Mouse (Mus musculus) adrenal gland, postnatal 10 days (tissue): ENCODE data around the gene Ube2a. TPM values are rescaled to one million over a fixed set of nuclear protein-coding genes. Genes with fewer than 3 reads are reported as not detected.

ENCODE experiments used
- DNase-seq: peaks from one replicate; pipeline ENCODE4 v3.0.0; 2021; ENCODE audit warnings: mixed read lengths
- long read RNA-seq, 2 experiments: library from polyadenylated mRNA; stranded (forward); transcript quantifications; one replicate each; pipeline ENCODE4 v2.0.0; 2021
- total RNA-seq, 2 experiments: library from RNA; stranded (reverse); gene quantifications; 2 replicates each; pipeline ENCODE4 v1.2.3; 2021

Ube2a gene
- total RNA-seq: 10 to 100 TPM; 60.0 to 66.5 TPM
- long read RNA-seq, experiment 1, transcript Ube2a-201 (6 exons, 1,732 nt): major isoform, 76 of 86 reads
- long read RNA-seq, experiment 1, partial matches to known transcripts: 0 of 86 reads
- long read RNA-seq, experiment 1, other reads (novel, unspliced or antisense): 6 of 86 reads
- long read RNA-seq, experiment 2, transcript Ube2a-201 (6 exons, 1,732 nt): major isoform, 52 of 53 reads
- long read RNA-seq, experiment 2, partial matches to known transcripts: 0 of 53 reads
- long read RNA-seq, experiment 2, other reads (novel, unspliced or antisense): 0 of 53 reads

DNA sequence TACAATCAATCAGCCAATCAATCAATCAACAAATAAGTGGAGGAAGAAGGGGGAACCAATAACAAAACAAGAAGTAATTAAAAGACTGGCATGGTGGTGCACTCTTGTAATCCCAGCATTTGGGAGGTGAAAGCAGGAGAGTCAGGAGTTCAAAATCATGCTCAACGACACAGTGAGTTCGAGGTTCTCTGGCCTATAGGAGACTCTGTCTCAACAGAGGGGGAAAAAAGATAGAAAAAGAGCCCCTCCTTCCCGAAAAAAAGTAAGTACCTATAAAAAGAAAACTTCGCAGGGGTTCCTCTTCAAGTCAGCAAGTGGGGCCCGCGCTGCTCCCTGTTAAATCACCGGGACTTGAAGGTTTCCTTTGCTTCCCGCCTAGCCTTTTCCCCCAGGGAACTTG lies at the start of gene Ube2a, which contains the start of gene C330007P06Rik:
TSS of gene Ube2a (plus strand) at position 136 of the 400 bp plus-strand sequence.
TSS of gene C330007P06Rik (minus strand) at position 347 of the 400 bp plus-strand sequence.
- no peak for DNase-seq

DNA sequence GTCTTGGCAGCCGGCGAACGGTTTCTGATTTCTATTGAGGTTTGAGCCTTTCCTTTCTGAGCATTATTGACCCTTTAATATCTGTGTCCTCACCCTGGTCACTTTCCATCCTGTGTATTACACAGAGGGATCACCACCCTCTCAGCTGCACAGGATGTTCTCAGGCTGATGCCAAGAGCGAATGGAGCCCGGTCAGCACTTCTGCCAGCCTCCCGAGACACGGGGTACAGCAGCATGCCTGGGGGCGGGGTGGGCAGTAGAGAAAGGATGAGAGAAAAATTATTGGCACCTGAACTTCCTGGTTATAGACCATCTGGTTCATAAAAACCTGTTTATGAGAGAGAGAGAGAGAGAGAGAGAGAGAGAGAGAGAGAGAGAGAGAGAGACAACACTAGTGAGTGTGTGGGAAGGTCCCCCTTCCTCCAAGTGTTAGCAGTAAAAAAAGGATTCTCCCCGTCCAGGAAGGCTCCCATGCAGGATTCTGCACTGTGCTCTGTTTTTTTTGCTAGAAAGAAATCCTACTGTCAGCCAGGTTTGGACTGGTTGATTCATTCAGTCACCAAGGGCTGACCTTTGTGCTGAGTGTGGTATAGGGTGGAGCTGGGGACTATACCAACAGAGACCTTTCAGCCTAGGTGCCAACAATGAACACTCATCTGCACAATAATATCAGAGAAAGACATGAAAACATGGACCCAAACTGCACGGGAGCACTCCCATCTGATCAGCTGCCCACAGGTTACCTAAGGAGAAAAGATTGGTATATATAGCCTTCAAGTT lies 49.6 kb upstream of the Ube2a start:
- DNase-seq: no peak

DNA sequence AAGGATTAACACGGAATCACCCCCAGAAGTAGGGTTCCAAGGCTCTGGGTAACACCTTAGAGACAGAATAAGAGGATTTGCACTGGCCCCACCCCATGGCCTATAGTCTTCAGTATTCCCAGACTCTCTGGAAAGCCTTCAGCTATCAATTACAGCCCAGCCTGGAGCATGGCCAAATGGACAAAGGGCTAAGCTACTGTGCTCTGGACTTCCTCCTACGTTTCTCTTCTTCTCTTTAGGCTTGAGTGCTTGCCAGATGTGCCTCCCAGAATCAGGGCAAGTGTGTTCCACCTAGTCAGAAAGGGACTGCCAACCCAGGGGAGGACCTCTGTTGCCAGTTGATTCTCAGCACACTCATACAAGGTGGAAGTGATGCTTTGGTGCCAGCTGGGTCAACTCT lies 48.7 kb upstream of the Ube2a start:
- peak; percentile 45 for DNase-seq

DNA sequence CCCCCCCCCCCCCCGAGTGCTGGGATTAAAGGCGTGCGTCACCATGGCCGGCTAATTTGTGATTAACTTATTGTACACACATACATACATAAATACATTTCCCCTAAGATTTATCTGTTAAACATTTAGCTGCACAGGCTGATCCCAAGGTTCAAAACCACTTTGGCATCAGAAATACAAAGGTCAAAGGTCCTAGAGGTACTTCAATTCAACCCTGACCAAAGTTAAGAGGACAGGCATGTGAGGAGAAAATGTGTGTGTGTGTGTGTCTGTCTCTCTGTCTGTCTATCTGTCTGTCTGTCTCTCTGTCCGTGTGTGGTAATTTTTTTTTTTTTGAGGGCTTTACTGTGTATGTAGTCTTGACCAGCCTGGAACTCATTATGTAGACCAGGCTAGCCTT lies 46.8 kb upstream of the Ube2a start:
- DNase-seq: no peak

DNA sequence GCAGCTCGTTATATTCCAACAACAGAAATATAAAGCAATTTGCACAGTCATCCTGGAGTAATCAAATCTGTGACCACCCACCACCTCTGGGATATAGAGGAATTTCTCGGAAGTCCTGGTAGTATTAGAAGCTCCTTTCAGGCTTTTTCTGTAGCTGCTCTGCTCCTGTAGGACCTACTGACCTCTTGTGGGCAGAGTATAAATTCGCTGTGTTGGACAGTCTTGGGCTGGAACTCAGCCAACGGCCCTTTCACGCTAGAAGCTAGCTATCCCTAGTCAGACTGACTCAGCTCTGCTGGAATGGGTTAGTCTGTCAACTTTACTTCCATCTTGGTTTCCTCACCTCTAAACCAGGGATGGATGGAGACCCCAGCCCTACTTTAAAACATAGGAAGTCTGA lies 43.4 kb upstream of the Ube2a start:
- DNase-seq: peak; percentile 77

DNA sequence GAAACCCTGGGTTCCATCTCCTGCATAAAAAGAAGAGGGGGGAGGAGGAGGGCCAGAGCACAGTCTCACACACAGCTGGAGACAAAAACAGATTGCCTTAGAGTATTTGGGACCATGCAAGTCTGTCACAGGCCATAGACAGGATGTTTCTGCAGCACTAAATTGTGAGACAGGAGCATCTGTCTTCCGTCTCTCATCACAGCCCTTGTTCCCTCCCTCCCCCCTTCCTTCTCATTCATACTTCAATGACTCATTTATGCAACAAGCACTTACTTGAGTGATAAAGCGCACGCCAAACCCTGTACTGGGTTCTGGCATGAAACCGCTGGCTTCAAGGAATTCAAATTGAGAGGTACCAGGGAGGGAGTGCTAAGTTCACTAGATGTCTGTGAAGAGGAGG lies 42.1 kb upstream of the Ube2a start:
- no peak for DNase-seq

DNA sequence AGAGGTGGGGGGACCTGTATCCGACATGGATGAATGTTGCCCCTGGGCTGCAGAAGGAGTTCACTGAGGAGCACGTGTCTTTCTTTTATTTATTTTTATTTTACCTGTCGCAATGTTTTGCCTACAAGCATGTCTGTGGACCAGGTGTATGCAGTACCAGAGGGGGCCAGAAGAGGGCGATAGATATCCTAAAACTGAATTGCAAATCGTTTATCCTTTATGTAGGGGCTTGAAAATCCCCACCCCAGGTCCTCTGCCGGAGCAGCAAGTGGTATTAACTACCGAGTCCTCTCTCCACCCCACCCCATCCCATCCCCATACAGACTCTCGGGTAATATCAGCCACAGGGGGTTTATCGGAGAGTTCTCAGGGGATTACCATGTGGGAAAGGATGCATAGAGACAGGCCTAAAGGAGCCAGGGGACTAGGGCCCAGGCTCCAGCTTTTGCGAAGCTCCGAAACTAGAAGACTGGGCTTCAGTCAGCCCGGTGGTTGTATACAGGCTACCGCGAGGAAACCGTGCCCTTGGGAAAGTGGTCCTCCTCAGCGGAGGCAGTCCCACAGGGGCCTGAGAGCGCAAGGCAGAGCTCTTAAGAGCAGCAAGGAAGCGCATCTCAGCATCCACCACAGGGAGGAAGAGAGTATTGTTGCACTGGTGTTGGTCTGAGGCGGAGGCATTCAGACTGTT lies 40.2 kb upstream of the Ube2a start:
- peak; percentile 79 for DNase-seq

DNA sequence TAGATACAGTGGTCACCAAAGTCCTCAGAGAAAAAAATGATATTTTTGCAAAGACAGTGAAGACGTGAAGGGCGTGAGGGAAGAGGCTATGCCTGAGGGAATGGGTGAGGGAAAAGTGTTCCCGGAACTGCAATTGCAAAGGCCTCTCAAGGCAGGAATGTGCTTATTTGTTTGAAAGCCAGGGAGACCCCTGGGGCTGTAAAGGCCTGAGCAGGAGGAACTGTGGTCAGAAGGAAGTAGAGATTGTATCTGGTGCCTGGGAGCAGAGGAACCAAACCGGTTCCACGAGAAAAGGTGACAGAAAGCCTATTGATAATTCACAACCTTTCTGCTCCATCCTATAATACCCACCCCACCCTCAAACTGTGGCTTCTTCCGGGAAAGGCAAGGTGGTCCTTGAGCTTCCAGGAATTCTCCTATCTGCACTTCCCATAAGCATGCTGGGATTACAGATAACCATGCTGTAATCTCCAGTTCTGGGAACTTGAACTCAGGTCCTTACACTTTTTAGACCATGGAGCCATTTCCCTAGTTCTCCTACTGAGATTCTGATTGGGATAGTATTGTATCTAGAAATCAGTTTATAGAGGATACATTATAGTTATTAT lies 36.5 kb upstream of the Ube2a start:
- no peak for DNase-seq

DNA sequence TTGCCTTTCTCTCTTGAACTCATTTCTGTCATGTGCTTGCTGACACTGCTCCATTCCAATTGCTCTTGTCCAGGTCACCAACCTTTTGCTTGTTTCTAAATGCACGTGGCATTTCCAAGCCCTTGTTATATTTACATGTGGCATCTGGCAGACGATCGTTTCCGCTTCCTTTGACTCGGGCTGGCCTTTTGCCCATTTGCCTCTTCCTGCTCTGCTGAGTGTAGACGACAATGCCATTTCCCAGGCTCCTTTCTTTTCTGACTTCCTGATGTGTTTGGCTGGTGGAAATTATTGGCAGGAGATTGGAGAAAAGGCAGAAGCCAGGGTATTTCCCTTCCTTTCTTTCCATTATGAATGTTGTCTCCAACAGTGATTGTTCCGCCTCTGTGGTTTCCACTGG lies 34.3 kb upstream of the Ube2a start:
- peak; percentile 41 for DNase-seq

DNA sequence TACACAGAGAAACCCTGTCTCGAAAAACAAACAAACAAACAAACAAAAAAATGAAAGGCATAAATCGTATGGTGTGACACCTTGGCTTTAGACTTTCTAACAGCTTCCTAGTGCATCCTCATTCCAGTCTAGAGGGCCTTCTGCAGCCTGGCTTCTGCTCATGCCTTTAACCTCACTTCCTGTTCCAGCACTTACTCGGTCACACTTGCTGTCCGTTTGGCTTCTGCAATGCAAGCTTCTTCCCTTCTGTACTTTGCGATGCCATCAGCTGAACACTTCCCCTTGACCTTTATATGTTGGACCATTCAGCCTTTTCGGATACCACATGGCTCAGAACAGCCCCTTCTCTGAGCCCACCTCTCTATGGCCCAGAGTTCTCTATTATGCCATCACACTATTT lies 32.0 kb upstream of the Ube2a start:
- no peak for DNase-seq

DNA sequence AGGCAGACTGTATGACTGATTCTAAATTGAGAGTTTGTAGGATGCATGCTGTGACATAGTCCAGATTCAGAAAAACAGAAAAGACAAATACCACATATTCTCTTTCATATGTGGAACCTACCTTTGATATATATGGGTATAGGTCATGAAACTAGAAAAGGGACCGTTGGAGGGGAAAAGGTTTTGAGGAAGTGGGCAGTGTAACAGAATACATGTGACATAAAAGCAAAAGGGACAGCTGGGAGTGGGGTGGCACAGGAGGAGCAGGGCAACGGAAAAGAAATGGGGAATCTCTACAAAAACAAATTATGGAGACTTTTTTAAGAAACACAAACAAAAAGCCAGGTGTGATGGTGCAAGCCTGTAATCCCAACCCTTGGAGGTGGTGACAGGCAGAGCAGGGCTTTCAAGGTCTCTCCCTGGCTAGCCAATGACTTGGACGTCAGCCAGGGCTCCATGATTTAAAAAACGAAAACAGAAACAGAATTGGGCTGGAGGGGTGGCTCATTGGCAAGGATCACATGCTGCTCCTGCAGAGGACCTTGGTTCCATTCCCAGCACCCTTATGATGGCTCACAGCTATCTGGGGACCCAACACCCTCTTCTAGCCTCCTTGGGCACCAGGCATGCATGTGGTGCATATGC lies 30.2 kb upstream of the Ube2a start:
- DNase-seq: peak; percentile 46

DNA sequence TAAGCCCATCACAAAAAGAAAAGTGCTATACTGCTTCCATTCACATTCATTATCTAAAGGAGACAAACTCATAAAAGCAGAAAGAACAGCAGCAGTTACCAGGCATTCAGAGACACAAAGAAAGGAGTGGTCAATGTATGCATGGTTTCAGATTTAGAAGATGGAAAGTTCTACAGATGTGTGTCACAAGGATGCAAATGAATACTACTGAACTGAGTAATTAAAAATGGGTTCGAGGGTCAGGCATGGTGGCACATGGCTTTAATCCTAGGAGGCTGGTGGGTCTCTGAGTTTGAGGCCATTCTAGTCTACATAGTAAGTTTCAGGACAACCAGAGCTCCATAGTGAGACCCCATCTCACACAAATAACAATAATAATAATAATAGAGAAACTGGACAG lies 26.5 kb upstream of the Ube2a start:
- DNase-seq: no peak

DNA sequence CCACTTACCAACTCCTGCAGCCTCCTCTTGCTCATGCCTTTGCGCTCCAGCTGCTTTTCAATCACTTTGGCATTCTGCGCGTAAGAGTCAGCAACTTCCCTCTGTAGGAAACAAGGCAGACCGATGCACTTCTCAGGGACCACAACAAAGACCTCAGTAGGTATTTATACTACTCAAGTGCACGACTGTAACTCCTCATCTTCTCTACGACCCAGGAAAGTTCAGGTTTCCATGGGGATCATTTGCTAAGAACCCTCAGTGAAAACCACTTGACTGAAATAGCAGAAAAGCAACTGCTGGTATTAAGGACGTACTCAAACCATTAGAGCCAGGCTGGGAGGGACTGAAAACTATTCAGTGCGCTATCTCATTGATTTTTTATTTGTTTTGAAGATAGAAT lies 21.1 kb upstream of the Ube2a start:
- DNase-seq: no peak

DNA sequence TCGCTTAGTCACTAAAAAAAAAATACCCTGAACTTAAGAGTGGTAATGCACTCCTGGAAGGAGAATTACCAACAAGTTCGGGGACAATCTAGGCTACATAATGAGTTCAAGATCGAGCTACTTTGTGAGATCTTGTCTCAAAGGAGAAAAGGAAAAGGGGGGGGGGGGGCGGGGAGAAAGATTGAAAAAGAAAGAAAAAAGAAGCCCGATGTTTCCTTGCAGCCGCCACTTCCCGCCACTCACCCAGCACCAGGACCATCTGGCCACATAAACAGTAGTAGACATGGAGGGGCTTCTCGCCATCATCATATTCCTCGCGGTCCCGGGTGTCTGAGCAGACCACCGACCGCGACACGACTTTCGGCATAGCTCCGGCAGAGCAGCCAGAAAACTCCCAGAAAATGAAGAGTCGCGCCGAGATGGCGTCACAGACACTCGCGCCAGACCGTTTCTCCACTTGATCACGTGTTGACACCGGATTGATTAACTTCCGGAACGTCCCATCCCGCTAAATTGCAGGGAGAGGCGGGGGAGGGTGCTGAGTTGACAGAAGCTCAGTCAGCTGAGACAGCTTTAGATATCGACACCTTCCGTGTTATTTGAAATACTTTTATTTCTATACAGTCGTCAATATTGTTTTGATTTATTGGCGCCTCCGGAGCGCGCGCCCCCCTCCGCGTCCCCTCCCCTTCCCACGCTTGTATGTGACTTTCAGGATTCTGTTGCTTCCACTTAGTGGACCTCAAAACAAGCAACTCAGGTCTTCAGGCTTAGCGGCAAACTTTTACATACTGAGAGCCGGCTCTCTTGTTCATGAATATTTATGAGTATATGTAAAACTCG lies 9.7 kb upstream of the Ube2a start:
- peak; percentile 86 for DNase-seq

DNA sequence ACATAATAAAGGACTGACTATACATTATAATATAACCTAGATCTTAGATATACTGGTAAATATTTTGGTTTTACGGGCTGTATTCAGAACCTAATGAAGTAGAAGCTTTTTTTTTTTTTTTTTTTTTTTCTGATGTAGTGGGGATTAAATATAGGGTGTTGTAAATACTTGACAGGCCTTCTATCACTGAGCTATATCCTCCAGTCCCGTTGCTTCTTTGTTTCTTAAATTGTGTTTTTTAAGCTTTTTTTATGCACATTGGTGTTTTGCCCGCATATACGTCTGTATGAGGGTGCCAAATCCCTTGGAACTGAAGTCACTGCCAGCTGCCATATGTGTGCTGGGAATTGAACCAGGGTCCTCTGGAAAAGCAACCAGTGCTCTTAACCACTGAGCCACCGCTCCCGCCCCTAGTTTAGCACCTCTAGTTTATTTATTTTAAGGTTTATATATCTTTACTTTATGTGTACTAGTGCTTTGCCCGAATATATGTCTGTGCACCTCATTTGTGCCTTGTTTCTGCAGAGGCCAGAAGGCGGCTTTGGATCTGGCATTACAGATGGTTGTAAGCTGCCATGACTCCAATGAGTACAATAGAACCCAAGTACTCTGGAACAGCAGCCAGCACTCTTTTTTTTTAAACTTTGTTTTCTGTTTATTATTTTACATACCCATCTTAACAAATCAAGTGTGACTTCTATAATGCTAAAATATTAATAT lies 8.9 kb upstream of the Ube2a start:
- no peak for DNase-seq

DNA sequence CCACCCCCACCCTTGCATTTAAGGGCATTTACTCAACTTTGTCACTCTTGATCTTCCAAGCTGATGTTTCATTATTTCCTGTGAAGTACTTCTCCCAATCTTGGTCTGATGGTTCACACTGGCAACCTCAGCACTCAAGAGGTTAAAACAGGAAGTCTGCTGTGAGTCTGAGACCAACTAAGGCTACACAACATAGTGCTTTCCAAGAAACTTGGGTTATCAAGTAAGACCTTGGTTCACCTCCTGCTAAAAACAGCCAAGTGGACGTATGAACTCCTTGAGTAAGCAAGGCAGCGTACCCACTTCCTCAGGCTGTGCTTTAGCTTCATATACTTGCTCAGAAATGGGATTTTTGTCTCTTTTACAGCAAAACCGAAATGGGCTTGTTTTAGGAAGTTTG lies 3.3 kb upstream of the Ube2a start:
- DNase-seq: no peak

DNA sequence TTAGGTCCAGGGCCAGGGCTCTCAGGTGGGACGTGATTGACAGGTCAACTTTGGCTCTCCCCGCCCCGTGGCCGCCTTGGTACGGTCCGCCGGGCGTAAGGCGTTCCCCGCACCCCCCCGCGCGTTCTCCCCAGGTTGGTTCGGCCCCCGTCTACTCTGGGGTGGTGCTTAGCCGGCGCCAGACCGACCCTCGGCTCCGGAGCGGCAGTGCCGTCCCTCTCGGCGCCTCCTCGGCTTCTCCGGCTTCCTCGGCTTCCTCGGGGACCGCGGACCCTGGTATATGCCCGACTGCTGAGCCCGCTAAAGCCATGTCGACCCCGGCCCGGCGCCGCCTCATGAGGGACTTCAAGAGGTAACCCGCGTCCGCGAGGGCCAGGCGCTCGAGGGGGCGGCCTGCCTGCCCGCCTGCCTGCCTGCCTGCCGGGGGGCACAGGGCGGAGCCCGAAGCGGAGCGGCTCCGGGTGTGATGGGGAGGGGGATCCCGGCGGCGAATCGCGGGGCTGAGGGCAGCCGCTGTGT lies 537 bp downstream of the Ube2a start:
- peak; percentile 94 for DNase-seq

DNA sequence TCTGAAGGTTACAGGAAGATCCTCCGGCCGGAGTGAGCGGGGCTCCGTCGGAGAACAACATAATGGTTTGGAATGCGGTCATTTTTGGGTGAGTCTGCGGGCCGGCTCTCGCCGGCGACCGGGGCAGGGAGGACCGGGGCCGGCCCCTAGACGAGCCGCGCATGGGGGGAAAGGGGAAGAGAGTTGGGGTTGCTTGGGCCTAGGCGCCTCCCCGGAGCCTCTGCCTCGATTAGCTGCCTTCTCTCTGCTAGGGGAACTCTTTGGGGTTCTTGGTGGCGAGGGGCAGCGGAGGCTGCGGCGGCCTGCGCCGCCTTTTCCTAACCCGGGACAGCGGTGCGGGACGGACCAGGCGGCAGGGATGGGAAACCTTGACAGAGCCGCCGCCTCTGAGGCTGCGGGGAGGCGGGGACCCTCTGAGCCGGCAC lies 1.0 kb downstream of the Ube2a start:
- DNase-seq: no peak

DNA sequence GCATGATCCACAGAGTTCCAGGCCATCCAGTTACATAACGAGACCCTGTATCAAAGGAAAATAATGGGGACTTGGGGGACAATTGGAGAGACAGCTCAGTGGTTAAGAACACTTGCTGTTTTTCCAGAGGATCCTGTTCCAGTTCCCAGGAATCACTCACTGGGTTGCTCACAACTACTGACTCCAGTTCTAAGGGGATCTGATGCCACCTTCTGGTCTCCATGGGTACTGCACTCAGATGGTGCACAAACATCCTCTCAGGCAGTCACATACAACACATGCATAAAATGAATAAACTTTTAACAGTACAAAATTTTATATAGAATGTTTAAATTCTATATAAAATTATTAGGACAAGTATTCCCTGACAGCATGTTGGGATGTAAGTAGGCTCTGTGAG lies 11.0 kb downstream of the Ube2a start:
- peak; percentile 3 for DNase-seq

DNA sequence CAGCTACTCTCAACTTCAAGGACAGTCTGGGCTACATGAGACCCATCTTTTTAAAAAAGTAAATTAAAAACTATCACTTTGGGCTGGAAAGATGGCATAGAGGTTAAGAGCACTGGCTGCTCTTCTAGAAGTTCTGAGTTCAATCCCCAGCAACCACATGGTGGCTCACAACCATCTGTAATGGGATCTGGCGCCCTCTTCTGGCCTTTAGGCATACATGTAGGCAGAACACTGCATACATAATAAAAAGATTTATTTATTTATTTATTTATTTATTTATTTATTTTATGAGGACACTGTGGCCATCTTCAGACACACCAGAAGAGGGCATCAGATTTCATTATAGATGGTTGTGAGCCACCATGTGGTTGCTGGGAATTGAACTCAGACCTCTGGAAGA lies 25.2 kb downstream of the Ube2a start:
- peak; percentile 4 for DNase-seq
